Mouse (Mus musculus) hindbrain, embryonic 10.5 days (tissue): Measurements from ENCODE around the gene Fzd1. TPM values are rescaled to one million over a fixed set of nuclear protein-coding genes. Genes with fewer than 3 reads are reported as not detected.

Experiments used
- DNase-seq: peaks from one replicate; pipeline ENCODE4 v3.0.0-alpha.2; 2017; ENCODE audit warnings: low spot score
- H3K27ac ChIP-seq: fragments of 300-500 bp; sonication (generic); 2 replicates; pipeline ENCODE4 v1.5.1; 2016; ENCODE audit warnings: mild to moderate bottlenecking, moderate library complexity
- H3K27me3 ChIP-seq: fragments of 300-500 bp; sonication (generic); 2 replicates; pipeline ENCODE4 v1.6.1; 2016; ENCODE audit warnings: mild to moderate bottlenecking; ENCODE audit not compliant: poor library complexity, insufficient read depth, severe bottlenecking
- H3K36me3 ChIP-seq: fragments of 300-500 bp; sonication (generic); 2 replicates; pipeline ENCODE4 v1.6.1; 2016; ENCODE audit warnings: mild to moderate bottlenecking, moderate library complexity
- H3K4me1 ChIP-seq: fragments of 300-500 bp; sonication (generic); replicated peaks from 2 replicates; pipeline ENCODE4 v1.6.1; 2016; ENCODE audit warnings: mild to moderate bottlenecking
- H3K4me3 ChIP-seq: fragments of 300-500 bp; sonication (generic); 2 replicates; pipeline ENCODE4 v1.5.1; 2016; ENCODE audit warnings: mild to moderate bottlenecking, moderate library complexity
- H3K9me3 ChIP-seq: fragments of 300-500 bp; sonication (generic); 2 replicates; pipeline ENCODE4 v1.6.1; 2016; ENCODE audit warnings: mild to moderate bottlenecking, moderate library complexity
- WGBS: fragments of 180-500 bp; shearing (Covaris S2); methylation state at CpG from one replicate; pipeline ENCODE4 v1.1.7; 2016; 5-methylcytosine and 5-hydroxymethylcytosine counted together
- polyA plus RNA-seq: library from polyadenylated mRNA; unstranded; fragments of >200 nt; fragmentation: Nextera tagmentation; extraction: Ambion mirVana; gene quantifications from 2 replicates; pipeline ENCODE4 v1.2.1, GENCODE M21; 2016

Fzd1 gene
- polyA plus RNA-seq: 11.9 and 12.6 TPM in 2 replicates

- Histone ChIP-seq H3K4me1 (peaks cover 42% of the 10 kb centered on the region), H3K27ac (peak within 1 kb of the TSS; percentile 97)
- WGBS: 0% methylated on average over 30 of the region's 33 CpGs
Observed at GRCm38 (mm10) chr5:4757902-4758301, at the start of gene Fzd1. Fzd1 (minus strand) TSS chr5:4758035.

GRCm38 (mm10) chr5:4805228-4805627, 47.4 kb upstream of the Fzd1 start:
- WGBS: 47% methylated on average over 4 of the region's 4 CpGs
- no peak for DNase-seq

More at GRCm38 (mm10) chr5:4757902-4758301, at the start of gene Fzd1:
- peak within 1 kb of the TSS; percentile 85 for H3K4me3 ChIP-seq
- no peaks in the 10 kb centered on the region for H3K36me3 ChIP-seq
- H3K27me3 ChIP-seq: peaks cover 37% of the 10 kb centered on the region
- DNase-seq: peak; percentile 97
- H3K9me3 ChIP-seq: no peaks in the 10 kb centered on the region

GRCm38 (mm10) chr5:4803708-4804107, 45.9 kb upstream of the Fzd1 start:
- Histone ChIP-seq H3K27me3 (no peaks in the 10 kb centered on the region), H3K27ac (no peak overlapping the region), H3K9me3 (no peaks in the 10 kb centered on the region), H3K4me1 (peaks cover 22% of the 10 kb centered on the region), H3K36me3 (no peaks in the 10 kb centered on the region), H3K4me3 (no peak overlapping the region)
- DNase-seq: no peak
- WGBS: 79% methylated on average over 5 of the region's 5 CpGs

More at GRCm38 (mm10) chr5:4805228-4805627, 47.4 kb upstream of the Fzd1 start:
- Histone ChIP-seq H3K36me3 (no peaks in the 10 kb centered on the region), H3K27ac (no peak overlapping the region), H3K27me3 (no peaks in the 10 kb centered on the region), H3K9me3 (no peaks in the 10 kb centered on the region), H3K4me1 (peaks cover 22% of the 10 kb centered on the region), H3K4me3 (no peak overlapping the region)

GRCm38 (mm10) chr5:4801971-4802370, 44.1 kb upstream of the Fzd1 start:
- no peak overlapping the region for H3K27ac ChIP-seq
- H3K4me1 ChIP-seq: peaks cover 22% of the 10 kb centered on the region
- H3K27me3 ChIP-seq: no peaks in the 10 kb centered on the region
- DNase-seq: no peak
- no peaks in the 10 kb centered on the region for H3K9me3 ChIP-seq
- H3K4me3 ChIP-seq: no peak overlapping the region
- H3K36me3 ChIP-seq: no peaks in the 10 kb centered on the region

- DNase-seq: no peak
- no peak overlapping the region for H3K4me3 ChIP-seq
- H3K27ac ChIP-seq: no peak overlapping the region
- peaks cover 22% of the 10 kb centered on the region for H3K4me1 ChIP-seq
- H3K27me3 ChIP-seq: no peaks in the 10 kb centered on the region
- H3K9me3 ChIP-seq: no peaks in the 10 kb centered on the region
- H3K36me3 ChIP-seq: no peaks in the 10 kb centered on the region
- 57% methylated on average over 8 of the region's 8 CpGs for WGBS
Observed at GRCm38 (mm10) chr5:4801096-4801850, 43.4 kb upstream of the Fzd1 start.

GRCm38 (mm10) chr5:4791219-4791618, 33.4 kb upstream of the Fzd1 start:
- Histone ChIP-seq H3K4me1 (peaks cover 7% of the 10 kb centered on the region; the same call in 1 of the 2 replicates), H3K36me3 (no peaks in the 10 kb centered on the region), H3K27ac (no peak overlapping the region), H3K27me3 (no peaks in the 10 kb centered on the region), H3K4me3 (no peak overlapping the region), H3K9me3 (no peaks in the 10 kb centered on the region)
- 76% methylated on average over 3 of the region's 3 CpGs for WGBS
- DNase-seq: no peak

GRCm38 (mm10) chr5:4790265-4790664, 32.4 kb upstream of the Fzd1 start:
- no peak for DNase-seq
- 86% methylated on average over 4 of the region's 4 CpGs for WGBS
- 0 out of 2 replicates have a peak overlapping the region, but pooled peaks have one; percentile 3 for H3K27ac ChIP-seq

GRCm38 (mm10) chr5:4788484-4788883, 30.6 kb upstream of the Fzd1 start:
- Histone ChIP-seq H3K27ac (no peak overlapping the region), H3K4me1 (peaks cover 7% of the 10 kb centered on the region; the same call in 1 of the 2 replicates), H3K4me3 (no peak overlapping the region), H3K36me3 (no peaks in the 10 kb centered on the region), H3K27me3 (no peaks in the 10 kb centered on the region), H3K9me3 (no peaks in the 10 kb centered on the region)
- DNase-seq: no peak
- WGBS: 89% methylated on average over 3 of the region's 3 CpGs

More at GRCm38 (mm10) chr5:4790265-4790664, 32.4 kb upstream of the Fzd1 start:
- H3K9me3 ChIP-seq: no peaks in the 10 kb centered on the region
- H3K4me3 ChIP-seq: no peak overlapping the region
- peaks cover 7% of the 10 kb centered on the region; the same call in 1 of the 2 replicates for H3K4me1 ChIP-seq
- H3K36me3 ChIP-seq: no peaks in the 10 kb centered on the region
- no peaks in the 10 kb centered on the region for H3K27me3 ChIP-seq

- H3K36me3 ChIP-seq: no peaks in the 10 kb centered on the region
- H3K27ac ChIP-seq: no peak overlapping the region
- DNase-seq: no peak
- H3K4me3 ChIP-seq: no peak overlapping the region
- H3K27me3 ChIP-seq: no peaks in the 10 kb centered on the region
- H3K4me1 ChIP-seq: peaks cover 11% of the 10 kb centered on the region
- no peaks in the 10 kb centered on the region for H3K9me3 ChIP-seq
- 84% methylated on average over 3 of the region's 3 CpGs for WGBS
Observed at GRCm38 (mm10) chr5:4786816-4787215, 29.0 kb upstream of the Fzd1 start.

- Histone ChIP-seq H3K27ac (no peak overlapping the region), H3K4me1 (peaks cover 13% of the 10 kb centered on the region), H3K36me3 (no peaks in the 10 kb centered on the region), H3K27me3 (no peaks in the 10 kb centered on the region), H3K4me3 (no peak overlapping the region), H3K9me3 (no peaks in the 10 kb centered on the region)
- no peak for DNase-seq
- WGBS: 85% methylated on average over 3 of the region's 3 CpGs
Observed at GRCm38 (mm10) chr5:4778274-4778673, 20.4 kb upstream of the Fzd1 start.

GRCm38 (mm10) chr5:4776495-4776894, 18.7 kb upstream of the Fzd1 start:
- Histone ChIP-seq H3K9me3 (no peaks in the 10 kb centered on the region), H3K36me3 (no peaks in the 10 kb centered on the region), H3K27ac (no peak overlapping the region), H3K4me3 (no peak overlapping the region), H3K27me3 (no peaks in the 10 kb centered on the region), H3K4me1 (peaks cover 10% of the 10 kb centered on the region)
- no peak for DNase-seq
- WGBS: 84% methylated on average over 2 of the region's 2 CpGs

GRCm38 (mm10) chr5:4773090-4773772, 15.4 kb upstream of the Fzd1 start:
- WGBS: 31% methylated on average over 9 of the region's 9 CpGs
- DNase-seq: peak; percentile 15
- no peaks in the 10 kb centered on the region for H3K36me3 ChIP-seq
- H3K27me3 ChIP-seq: no peaks in the 10 kb centered on the region
- H3K4me3 ChIP-seq: no peak overlapping the region
- H3K4me1 ChIP-seq: peaks cover 10% of the 10 kb centered on the region
- peak overlapping the region; percentile 65 for H3K27ac ChIP-seq
- no peaks in the 10 kb centered on the region for H3K9me3 ChIP-seq

GRCm38 (mm10) chr5:4770609-4771008, 12.8 kb upstream of the Fzd1 start:
- WGBS: 86% methylated on average over 1 of the region's 1 CpGs
- no peaks in the 10 kb centered on the region for H3K27me3 ChIP-seq
- no peak overlapping the region for H3K27ac ChIP-seq
- no peaks in the 10 kb centered on the region for H3K9me3 ChIP-seq
- no peak for DNase-seq
- peaks cover 21% of the 10 kb centered on the region for H3K4me1 ChIP-seq
- no peaks in the 10 kb centered on the region for H3K36me3 ChIP-seq
- H3K4me3 ChIP-seq: no peak overlapping the region
